Mouse (Mus musculus): ENCODE results near the gene Btg4.

DNA sequence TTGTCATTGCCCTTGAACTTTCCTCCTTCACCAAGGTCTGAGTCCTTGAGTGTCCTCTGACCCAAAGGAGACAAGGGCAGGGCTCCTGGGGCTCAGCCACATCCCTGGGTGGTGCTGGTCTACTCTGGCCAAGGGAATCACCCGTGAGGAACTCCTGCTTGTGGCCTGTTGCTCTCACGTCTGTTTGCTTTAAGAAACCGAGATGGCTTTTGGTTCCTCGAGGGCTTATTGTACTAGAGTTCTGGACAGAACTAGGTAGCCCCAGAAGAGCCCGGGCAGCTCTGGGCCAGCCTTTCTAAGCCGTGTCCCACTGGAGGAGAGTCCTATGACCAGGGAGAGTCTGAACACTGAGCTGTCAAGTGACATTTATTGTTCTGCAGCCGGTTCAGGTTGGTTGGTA is 108.4 kb downstream of the Btg4 start:
- TF ChIP-seq CTCF (IDR thresholded peaks at IDR 0.05; ENCODE audit: borderline replicate concordance, extremely low read depth, insufficient read depth, insufficient read length) (no peak), POLR2A (IDR thresholded peaks at IDR 0.05; ENCODE audit: borderline replicate concordance, extremely low read depth, insufficient read depth, insufficient read length, poor library complexity, severe bottlenecking) (no peak)
